Mouse (Mus musculus): Measurements from ENCODE around the gene Rabgef1. TPM values are rescaled to one million over a fixed set of nuclear protein-coding genes. Genes with fewer than 3 reads are reported as not detected.

Rabgef1 gene
- polyA plus RNA-seq, 2 experiments = 13.7 to 19.7 TPM

- no peak overlapping the region for H3K27ac ChIP-seq
- 83% methylated on average over 5 of the region's 5 CpGs for WGBS (ENCODE audit: insufficient replicate concordance)
These were observed 46.7 kb downstream of the Rabgef1 start for GRCm38 (mm10) chr5:130218336-130218735.

DNA sequence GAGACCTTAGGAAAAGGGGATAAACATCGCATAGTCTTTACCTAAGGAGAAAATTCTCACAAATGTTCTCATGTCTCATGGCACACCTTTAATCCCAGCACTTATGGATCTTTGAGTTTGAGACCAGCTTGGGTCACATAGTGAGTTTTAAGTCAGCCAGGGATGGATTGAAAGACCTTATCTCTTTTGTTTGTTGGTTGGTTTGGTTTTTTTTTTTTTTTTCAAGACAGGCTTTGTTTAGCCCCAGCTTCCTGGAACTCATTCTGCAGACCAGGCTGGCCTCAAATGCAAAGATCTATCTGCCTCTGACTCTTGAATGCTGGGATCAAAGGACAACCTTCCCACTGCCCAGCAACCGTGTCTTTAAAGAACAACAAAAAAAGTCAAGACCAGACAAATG is 49.7 kb downstream of the Rabgef1 start:
- DNase-seq (ENCODE audit: low read depth in 3 of 3, low spot score in 3 of 3) = no peak
- WGBS (ENCODE audit: insufficient replicate concordance) = 50% methylated on average over 2 of the region's 2 CpGs
- ATAC-seq (ENCODE audit: insufficient read depth) = no peak

More at GRCm38 (mm10) chr5:130218336-130218735, 46.7 kb downstream of the Rabgef1 start:
- no peak for ATAC-seq (ENCODE audit: insufficient read depth)
- Histone ChIP-seq H3K4me3 (ENCODE audit: insufficient read depth in 1 of 2, low read depth in 2 of 2, low read length in 2 of 2) (no peak overlapping the region), H3K4me1 (replicated peaks; ENCODE audit: control insufficient read depth in 2 of 2, insufficient read depth in 2 of 2, low read length in 1 of 2) (peaks cover 11 to 12% of the 10 kb centered on the region in 2 experiments), H3K36me3 (replicated peaks; ENCODE audit: control insufficient read depth, insufficient read depth, low read depth) (peaks cover under 1% of the 10 kb centered on the region; the same call in 1 of the 2 replicates), H3K9ac (replicated peaks) (no peak overlapping the region), H3K27me3 (ENCODE audit: control insufficient read depth, insufficient read depth, low read length) (no peaks in the 10 kb centered on the region), H3K4me2 (ENCODE audit: low read depth) (no peak overlapping the region), H3K9me3 (ENCODE audit: control insufficient read depth, low read length) (no peaks in the 10 kb centered on the region)
- DNase-seq (ENCODE audit: low read depth in 3 of 3, low spot score in 3 of 3) = no peak
- TF ChIP-seq CTCF (IDR thresholded peaks at IDR 0.05; ENCODE audit: low read depth) (no peak), EP300 (IDR thresholded peaks at IDR 0.05; ENCODE audit: low read depth) (no peak)

DNA sequence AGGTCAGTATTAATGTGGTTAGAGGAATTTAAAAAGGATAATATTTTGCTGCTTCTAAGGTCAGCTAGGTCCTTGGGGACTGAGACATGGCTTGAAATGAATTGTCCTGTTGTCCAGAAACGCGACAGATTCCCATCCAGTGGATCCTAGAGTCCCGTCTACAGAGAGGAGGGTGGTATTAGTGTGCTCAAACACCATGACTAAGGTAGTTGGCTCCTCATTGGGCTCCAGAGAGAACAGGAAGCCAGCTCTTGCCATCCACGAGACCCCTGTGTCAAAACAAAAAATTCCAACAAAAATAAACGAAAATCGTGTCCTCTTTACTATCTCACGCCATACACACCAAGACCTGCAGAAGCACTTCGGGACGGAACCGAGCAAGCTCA is 50.2 kb downstream of the Rabgef1 start:
- no peak for DNase-seq (ENCODE audit: low read depth in 3 of 3, low spot score in 3 of 3)
- H3K36me3 ChIP-seq (replicated peaks; ENCODE audit: control insufficient read depth, insufficient read depth, low read depth) = peaks cover 6% of the 10 kb centered on the region; the same call in 1 of the 2 replicates
- H3K4me1 ChIP-seq (replicated peaks; ENCODE audit: control insufficient read depth in 2 of 2, insufficient read depth in 2 of 2, low read length in 1 of 2) = peaks cover 18 to 19% of the 10 kb centered on the region in 2 experiments
- H3K27me3 ChIP-seq (ENCODE audit: control insufficient read depth, insufficient read depth, low read length) = no peaks in the 10 kb centered on the region
- H3K4me3 ChIP-seq (ENCODE audit: insufficient read depth in 1 of 2, low read depth in 2 of 2, low read length in 2 of 2) = peak overlapping the region; percentile 88 to 99
- H3K27ac ChIP-seq = peak overlapping the region; percentile 74
- H3K4me2 ChIP-seq (ENCODE audit: low read depth) = peak overlapping the region; percentile 96
- 2% methylated on average over 10 of the region's 10 CpGs for WGBS (ENCODE audit: insufficient replicate concordance)
- ATAC-seq (ENCODE audit: insufficient read depth) = peak; percentile 42
- H3K9ac ChIP-seq (replicated peaks) = peak overlapping the region; percentile 91
- TF ChIP-seq EP300 (IDR thresholded peaks at IDR 0.05; ENCODE audit: low read depth) = no peak
- no peak for TF ChIP-seq CTCF (IDR thresholded peaks at IDR 0.05; ENCODE audit: low read depth)
- H3K9me3 ChIP-seq (ENCODE audit: control insufficient read depth, low read length) = no peaks in the 10 kb centered on the region

More for the DNA sequence above, 49.7 kb downstream of the Rabgef1 start:
- Histone ChIP-seq H3K27me3 (ENCODE audit: control insufficient read depth, insufficient read depth, low read length) (no peaks in the 10 kb centered on the region), H3K4me3 (ENCODE audit: insufficient read depth in 1 of 2, low read depth in 2 of 2, low read length in 2 of 2) (peak overlapping the region; percentile 88 to 99; a peak in 3 of 4 replicates), H3K9ac (replicated peaks) (peak overlapping the region; percentile 91), H3K4me1 (replicated peaks; ENCODE audit: control insufficient read depth in 2 of 2, insufficient read depth in 2 of 2, low read length in 1 of 2) (peaks cover 18 to 19% of the 10 kb centered on the region in 2 experiments), H3K9me3 (ENCODE audit: control insufficient read depth, low read length) (no peaks in the 10 kb centered on the region), H3K27ac (no peak overlapping the region; the same call in none of the 2 replicates), H3K4me2 (ENCODE audit: low read depth) (peak overlapping the region; percentile 96), H3K36me3 (replicated peaks; ENCODE audit: control insufficient read depth, insufficient read depth, low read depth) (peaks cover 6% of the 10 kb centered on the region; the same call in 1 of the 2 replicates)
- TF ChIP-seq CTCF (IDR thresholded peaks at IDR 0.05; ENCODE audit: low read depth) (no peak), EP300 (IDR thresholded peaks at IDR 0.05; ENCODE audit: low read depth) (no peak)

DNA sequence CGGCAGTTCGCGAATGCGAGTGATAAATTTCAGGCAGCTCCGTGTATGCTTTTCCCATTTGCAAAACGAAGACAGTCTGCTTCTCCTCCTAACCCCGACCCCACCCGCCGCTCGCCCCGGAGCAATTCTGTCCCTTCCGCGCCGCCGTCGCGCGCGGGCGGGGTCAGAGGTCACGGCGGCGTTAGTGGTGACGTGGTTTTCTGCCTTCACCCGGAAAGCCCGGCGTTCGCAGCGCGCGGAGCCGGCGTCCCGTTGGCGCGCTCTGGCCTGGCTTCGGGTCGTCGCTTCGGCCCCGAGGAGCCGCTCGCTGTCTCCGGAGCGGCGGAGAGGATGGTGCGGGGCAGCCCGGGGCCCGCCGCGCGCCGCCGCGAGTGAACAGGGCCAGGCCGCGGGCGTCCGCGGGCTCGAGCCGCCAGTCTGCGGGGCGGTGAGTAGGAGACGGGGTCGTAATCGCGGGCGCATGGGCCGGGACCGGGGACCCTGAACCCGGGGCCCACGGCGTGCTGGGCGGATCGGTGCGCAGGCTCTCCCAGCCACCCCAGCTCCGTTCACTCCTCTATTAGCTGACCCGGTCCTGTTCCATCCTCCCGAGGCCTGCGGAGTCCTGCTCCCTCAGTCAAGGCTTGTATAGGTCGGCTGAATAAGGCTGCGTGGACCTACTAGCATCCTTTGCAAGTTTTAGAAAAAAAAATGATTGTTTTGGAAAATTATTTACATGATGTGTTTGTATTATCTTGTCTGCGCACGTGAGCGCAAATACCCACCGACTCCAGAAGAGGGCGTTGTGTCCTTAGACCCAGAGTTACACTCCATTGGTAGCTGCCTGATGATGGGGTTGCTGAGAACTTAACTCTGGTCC is 50.8 kb downstream of the Rabgef1 start:
- H3K27ac ChIP-seq = peak overlapping the region; percentile 83
- ATAC-seq (ENCODE audit: insufficient read depth) (peak; percentile 88), DNase-seq (ENCODE audit: low read depth in 3 of 3, low spot score in 3 of 3) (peak; percentile 76 to 83 (median 81))
- WGBS (ENCODE audit: insufficient replicate concordance) = under 1% methylated on average over 88 of the region's 88 CpGs
- peaks cover 19 to 21% of the 10 kb centered on the region in 2 experiments for H3K4me1 ChIP-seq (replicated peaks; ENCODE audit: control insufficient read depth in 2 of 2, insufficient read depth in 2 of 2, low read length in 1 of 2)
- no peaks in the 10 kb centered on the region for H3K27me3 ChIP-seq (ENCODE audit: control insufficient read depth, insufficient read depth, low read length)
- H3K9me3 ChIP-seq (ENCODE audit: control insufficient read depth, low read length) = no peaks in the 10 kb centered on the region
- peak overlapping the region; percentile 96 for H3K4me2 ChIP-seq (ENCODE audit: low read depth)
- peak overlapping the region; percentile 88 to 99 for H3K4me3 ChIP-seq (ENCODE audit: insufficient read depth in 1 of 2, low read depth in 2 of 2, low read length in 2 of 2)
- TF ChIP-seq EP300 (IDR thresholded peaks at IDR 0.05; ENCODE audit: low read depth) (no peak), CTCF (IDR thresholded peaks at IDR 0.05; ENCODE audit: low read depth) (peak; percentile 83)
- H3K9ac ChIP-seq (replicated peaks) = peak overlapping the region; percentile 91
- H3K36me3 ChIP-seq (replicated peaks; ENCODE audit: control insufficient read depth, insufficient read depth, low read depth) = peaks cover 6% of the 10 kb centered on the region; the same call in 1 of the 2 replicates

- WGBS (ENCODE audit: insufficient replicate concordance) = 88% methylated on average over 3 of the region's 3 CpGs
- ATAC-seq (ENCODE audit: insufficient read depth) (no peak), DNase-seq (ENCODE audit: low read depth in 3 of 3, low spot score in 3 of 3) (no peak)
- Histone ChIP-seq H3K27ac (no peak overlapping the region), H3K27me3 (ENCODE audit: control insufficient read depth, insufficient read depth, low read length) (no peaks in the 10 kb centered on the region), H3K4me3 (ENCODE audit: insufficient read depth in 1 of 2, low read depth in 2 of 2, low read length in 2 of 2) (no peak overlapping the region), H3K4me1 (replicated peaks; ENCODE audit: control insufficient read depth in 2 of 2, insufficient read depth in 2 of 2, low read length in 1 of 2) (peaks cover 10 to 14% of the 10 kb centered on the region in 2 experiments), H3K4me2 (ENCODE audit: low read depth) (no peak overlapping the region), H3K9ac (replicated peaks) (no peak overlapping the region), H3K9me3 (ENCODE audit: control insufficient read depth, low read length) (no peaks in the 10 kb centered on the region), H3K36me3 (replicated peaks; ENCODE audit: control insufficient read depth, insufficient read depth, low read depth) (peaks cover 29% of the 10 kb centered on the region)
- TF ChIP-seq CTCF (IDR thresholded peaks at IDR 0.05; ENCODE audit: low read depth) (no peak), EP300 (IDR thresholded peaks at IDR 0.05; ENCODE audit: low read depth) (no peak)
These were observed 55.2 kb downstream of the Rabgef1 start for GRCm38 (mm10) chr5:130226790-130227189.
